Mouse (Mus musculus) bone marrow, adult 2 months (tissue): ENCODE results near the gene Gm49345. TPM values are rescaled to one million over a fixed set of nuclear protein-coding genes. Genes with fewer than 3 reads are reported as not detected.
A peak's percentile ranks its signal among the peaks of the same experiment; 100 is the strongest.

Experiments used
- H3K27ac ChIP-seq: fragments of 200-500 bp; 2 replicates; pipeline ENCODE4 v1.5.1; 2012; ENCODE audit warnings: low read depth, mild to moderate bottlenecking, control low read depth, inconsistent platforms, low read length; ENCODE audit not compliant: control insufficient read depth, poor library complexity, insufficient read depth
- H3K4me1 ChIP-seq: fragments of 200-500 bp; 2 replicates; pipeline ENCODE4 v1.6.1; 2011; ENCODE audit warnings: low read length; ENCODE audit not compliant: control insufficient read depth, insufficient read depth
- H3K4me3 ChIP-seq: fragments of 200-500 bp; replicated peaks from 2 replicates; pipeline ENCODE3; 2011; ENCODE audit warnings: mild to moderate bottlenecking, low read depth, low read length, control low read depth; ENCODE audit not compliant: control insufficient read depth
- CTCF ChIP-seq: fragments of 200-500 bp; IDR thresholded peaks from 2 replicates; pipeline ENCODE4 v1.5.1; 2011; ENCODE audit warnings: low read length, control low read depth; ENCODE audit not compliant: control insufficient read depth, insufficient read depth
- POLR2A ChIP-seq: fragments of 200-500 bp; IDR thresholded peaks from 2 replicates; pipeline ENCODE4 v1.6.1; 2011; ENCODE audit warnings: low read depth, mild to moderate bottlenecking, control low read depth, low read length, borderline replicate concordance; ENCODE audit not compliant: control insufficient read depth
- WGBS: fragments of 180-500 bp; shearing (Covaris S2); methylation state at CpG from one replicate; pipeline ENCODE4 v1.1.7; 2018; 5-methylcytosine and 5-hydroxymethylcytosine counted together
- polyA plus RNA-seq: library from polyadenylated mRNA; stranded (reverse); fragments of >200 nt; gene quantifications from 2 replicates; pipeline ENCODE4 v1.2.4, GENCODE M21; 2011; ENCODE audit warnings: low replicate concordance; ENCODE audit not compliant: missing spikeins, insufficient read depth, insufficient read length

Gene Gm49345
- polyA plus RNA-seq, 1 experiment: not detected

DNA sequence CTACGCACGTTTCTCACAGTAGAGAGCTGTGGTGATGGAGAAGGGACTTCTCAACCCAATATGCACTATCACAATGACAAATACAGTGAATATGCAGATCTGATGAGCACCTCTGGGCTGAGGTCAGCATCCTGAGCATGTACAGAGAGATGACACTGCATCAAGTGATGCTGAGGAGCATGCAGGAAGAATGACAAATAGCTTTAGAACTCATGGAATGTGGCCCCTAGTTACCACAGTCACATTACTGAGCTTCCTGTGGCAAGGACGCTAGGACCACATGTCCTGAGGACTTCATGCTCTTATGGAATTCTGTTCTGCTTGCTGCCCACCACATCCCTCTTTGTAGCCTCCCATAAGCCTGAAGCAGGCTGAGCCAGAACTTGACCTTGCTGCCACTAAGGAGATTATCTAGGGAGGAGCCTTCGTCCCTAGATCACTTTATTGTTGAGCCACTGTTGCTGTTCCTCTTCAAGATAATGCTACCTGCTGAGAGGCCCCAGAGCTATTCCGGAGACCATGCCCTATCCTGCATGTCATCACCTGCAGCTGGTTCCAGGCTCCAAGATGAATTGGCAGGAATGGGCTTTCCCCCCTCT is 64.9 kb downstream of the Gm49345 start:
- Histone ChIP-seq H3K27ac (no peak overlapping the region), H3K4me1 (no peaks in the 10 kb centered on the region), H3K4me3 (no peak overlapping the region)
- TF ChIP-seq POLR2A (no peak), CTCF (no peak)
- WGBS: 75% methylated on average over 5 of the region's 5 CpGs

DNA sequence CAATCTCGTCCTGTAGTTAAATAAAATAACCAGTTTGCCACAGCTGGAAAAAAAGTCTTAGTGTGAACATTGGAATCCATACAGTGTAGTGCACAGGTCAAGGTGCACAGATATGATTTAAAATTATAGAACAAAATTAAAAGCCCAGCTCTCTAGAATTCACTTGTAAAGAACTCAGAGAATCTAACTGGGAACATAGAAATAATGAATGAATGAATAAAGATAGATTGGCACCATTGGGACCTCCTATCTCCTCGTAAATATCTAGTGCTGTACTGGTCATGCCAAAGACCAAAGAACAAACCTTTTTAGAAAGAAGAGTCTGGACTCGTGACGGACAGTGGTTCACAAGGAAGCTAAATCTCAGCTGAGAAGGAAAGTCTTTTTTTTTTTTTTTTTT is 83.8 kb downstream of the Gm49345 start, which contains the start of gene Zfp748:
Gene Zfp748, minus strand, starts transcription at position 101 of the 400 bp plus-strand sequence.
- Histone ChIP-seq H3K4me3 (peak within 1 kb of the TSS; percentile 84), H3K27ac (peak within 1 kb of the TSS; percentile 76), H3K4me1 (peaks cover 2% of the 10 kb centered on the region)
- no peak for TF ChIP-seq CTCF
- TF ChIP-seq POLR2A: no peak
- 84% methylated on average over 4 of the region's 4 CpGs for WGBS

DNA sequence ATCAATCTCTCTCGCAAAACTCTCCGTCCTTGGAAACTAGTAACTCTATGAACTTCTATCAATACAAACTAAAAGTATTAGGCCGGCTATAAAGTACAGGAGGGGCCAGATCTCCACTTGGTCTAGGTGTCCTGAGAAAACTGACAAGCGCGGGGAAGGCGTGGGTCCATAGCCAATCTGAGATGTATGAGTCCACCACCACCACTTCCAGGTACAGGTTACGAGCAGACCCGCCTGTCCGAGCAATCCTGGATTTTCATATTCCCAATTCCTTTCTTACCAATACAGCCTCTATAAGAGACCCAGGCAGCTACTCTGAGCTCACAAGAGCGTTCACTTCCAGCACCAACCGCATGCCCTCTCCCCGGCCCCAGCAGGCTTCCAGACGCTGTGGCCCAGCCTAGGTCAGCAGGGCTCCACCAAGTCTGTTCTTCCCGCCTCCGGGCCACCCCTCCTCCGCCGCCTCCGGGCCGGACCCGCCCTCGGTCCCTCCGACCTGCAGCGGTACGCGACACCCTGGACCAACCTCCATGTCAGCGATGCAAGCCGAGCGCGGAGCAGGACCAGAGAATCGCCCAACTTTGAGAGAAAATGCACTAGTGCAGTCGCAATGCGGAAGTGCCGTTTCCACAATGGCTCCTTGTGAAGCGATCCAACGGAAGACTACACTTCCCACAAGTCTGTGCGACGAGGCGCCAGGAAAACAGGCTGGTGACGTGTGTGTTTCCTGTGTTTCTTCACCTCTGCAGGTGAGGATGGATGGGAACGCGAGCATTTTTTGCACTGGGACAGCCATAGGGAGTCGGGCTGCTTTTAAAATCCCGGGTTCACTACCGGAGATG is 84.8 kb downstream of the Gm49345 start:
- peak; percentile 59; the same call in 1 of the 2 replicates for TF ChIP-seq POLR2A
- TF ChIP-seq CTCF: peak; percentile 3; the same call in 1 of the 2 replicates
- Histone ChIP-seq H3K4me3 (peak overlapping the region; percentile 84), H3K4me1 (peaks cover 2% of the 10 kb centered on the region), H3K27ac (peak overlapping the region; percentile 76)
- WGBS: under 1% methylated on average over 44 of the region's 44 CpGs

DNA sequence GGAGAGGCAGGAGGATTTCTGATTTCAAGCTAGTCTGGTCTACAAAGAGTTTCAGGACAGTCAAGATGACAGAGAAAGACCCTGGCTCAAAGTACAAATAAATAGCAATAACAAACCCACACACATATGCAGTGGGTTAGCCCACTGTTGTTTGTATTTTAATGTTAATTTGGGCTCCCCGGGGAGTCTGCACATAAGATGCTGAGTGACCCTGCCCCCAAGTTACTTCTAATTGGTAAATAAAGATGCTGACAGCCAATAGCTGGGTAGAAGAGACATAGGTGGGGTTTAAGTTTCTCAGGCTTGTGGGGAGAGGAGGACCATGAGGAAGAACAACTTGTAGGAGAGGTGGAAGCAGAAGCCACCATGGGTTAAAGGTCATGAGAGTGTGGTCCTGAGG is 91.6 kb downstream of the Gm49345 start:
- TF ChIP-seq POLR2A (no peak), CTCF (no peak)

More for the DNA sequence above, 91.6 kb downstream of the Gm49345 start:
- H3K4me3 ChIP-seq: no peak overlapping the region
- no peaks in the 10 kb centered on the region for H3K4me1 ChIP-seq
- no peak overlapping the region for H3K27ac ChIP-seq
- 94% methylated on average over 1 of the region's 1 CpGs for WGBS

Other genes with a start within 250 kb of the Gm49345 start
- 3.2 and 13.3 TPM in 2 replicates for gene Zfp429, start 237.9 kb downstream of the Gm49345 start, polyA plus RNA-seq
- 0.50 and 3.4 TPM in 2 replicates for gene Zfp459, start 216.4 kb downstream of the Gm49345 start, polyA plus RNA-seq
- 3.5 and 10.9 TPM in 2 replicates for gene Zfp874a, start 186.1 kb downstream of the Gm49345 start, polyA plus RNA-seq
- 4.4 and 5.8 TPM in 2 replicates for gene Zfp874b, start 153.5 kb downstream of the Gm49345 start, polyA plus RNA-seq
- gene Zfp58, start 137.2 kb downstream of the Gm49345 start, polyA plus RNA-seq: 1.8 and 6.7 TPM in 2 replicates
- not detected in 2 replicates for gene Gm26965, start 111.6 kb downstream of the Gm49345 start, polyA plus RNA-seq
- 6.6 and 8.2 TPM in 2 replicates for gene Zfp87, start 111.6 kb downstream of the Gm49345 start, polyA plus RNA-seq
- gene Zfp748, start 83.9 kb downstream of the Gm49345 start, polyA plus RNA-seq: 1.6 and 2.5 TPM in 2 replicates
- 1.7 and 4.1 TPM in 2 replicates for gene Zfp729b, start 28.1 kb downstream of the Gm49345 start, polyA plus RNA-seq
- 0.83 and 8.7 TPM in 2 replicates for gene Zfp729a, start within 50 bp of the Gm49345 start, polyA plus RNA-seq
- 1.9 and 11.3 TPM in 2 replicates for gene Zfp738, start 49.3 kb upstream of the Gm49345 start, polyA plus RNA-seq
- gene Zfp65, start 91.4 kb upstream of the Gm49345 start, polyA plus RNA-seq: 2.2 and 4.5 TPM in 2 replicates
- 0.92 and 1.0 TPM in 2 replicates for gene Zfp85, start 117.5 kb upstream of the Gm49345 start, polyA plus RNA-seq
- 1.8 and 2.5 TPM in 2 replicates for gene Zfp493, start 141.9 kb upstream of the Gm49345 start, polyA plus RNA-seq
- gene Zfp273, start 176.0 kb upstream of the Gm49345 start, polyA plus RNA-seq: 1.4 and 2.8 TPM in 2 replicates
- gene Gm10037, start 193.3 kb upstream of the Gm49345 start, polyA plus RNA-seq: 10.4 TPM in 1 of 2 replicates, not detected in the other
- not detected in 2 replicates for gene BC048507, start 225.6 kb upstream of the Gm49345 start, polyA plus RNA-seq